Mouse (Mus musculus): Measurements from ENCODE around the gene Gm30083.

- TF ChIP-seq POLR2A (IDR thresholded peaks at IDR 0.05; ENCODE audit: control insufficient read depth, low read depth, low read length), result no peak
- TF ChIP-seq CTCF (IDR thresholded peaks at IDR 0.05; ENCODE audit: control insufficient read depth, insufficient read depth, insufficient replicate concordance, low read depth, low read length), result no peak
These were observed 13.5 kb downstream of the Gm30083 start for GRCm38 (mm10) chr14:34001445-34001844.
